Mouse (Mus musculus): ENCODE results near the gene Acly. TPM values are rescaled to one million over a fixed set of nuclear protein-coding genes. Genes with fewer than 3 reads are reported as not detected.
"Not testable (repeated sequence)": the region's sequence is repeated elsewhere in the genome, so short reads cannot be mapped to it uniquely, and the experiment has no call there.

The Acly gene
- total RNA-seq, 2 experiments from 2014 or later = 27.3 to 38.1 TPM

- intact Hi-C loops (cut with DNase I) = no loop called here
- DNase-seq = no peak
These were observed 20.3 kb upstream of the Acly start for GRCm38 (mm10) chr11:100548141-100548540.

GRCm38 (mm10) chr11:100546955-100547354 lies 19.2 kb upstream of the Acly start:
- intact Hi-C loops (cut with DNase I) = no loop called here

GRCm38 (mm10) chr11:100545746-100546085 lies 17.9 kb upstream of the Acly start:
- no peak for DNase-seq
- intact Hi-C loops (cut with DNase I) = no loop called here

More at GRCm38 (mm10) chr11:100546955-100547354, 19.2 kb upstream of the Acly start:
- no peak for DNase-seq

- intact Hi-C loops (cut with DNase I) = no loop called here
- DNase-seq = peak; percentile 82 to 86
These were observed 17.3 kb upstream of the Acly start, which contains the start of gene Ttc25 for GRCm38 (mm10) chr11:100544832-100545745. Gene Ttc25, plus strand, starts transcription at chr11:100545607.

- DNase-seq = no peak
- intact Hi-C loops (cut with DNase I) = no loop called here
These were observed 13.8 kb upstream of the Acly start for GRCm38 (mm10) chr11:100541577-100541976.

GRCm38 (mm10) chr11:100540966-100541365 lies 13.2 kb upstream of the Acly start:
- intact Hi-C loops (cut with DNase I) = no loop called here
- DNase-seq = no peak

GRCm38 (mm10) chr11:100536466-100536865 lies 8.7 kb upstream of the Acly start:
- intact Hi-C loops (cut with DNase I) = no loop called here
- DNase-seq = no peak

GRCm38 (mm10) chr11:100535996-100536395 lies 8.2 kb upstream of the Acly start:
- no peak for DNase-seq
- intact Hi-C loops (cut with DNase I) = no loop called here

GRCm38 (mm10) chr11:100534821-100535220 lies 7.0 kb upstream of the Acly start:
- intact Hi-C loops (cut with DNase I); DNase-seq: not testable (repeated sequence)

- intact Hi-C loops (cut with DNase I); DNase-seq: not testable (repeated sequence)
These were observed 6.6 kb upstream of the Acly start for GRCm38 (mm10) chr11:100534411-100534810.

- intact Hi-C loops (cut with DNase I) = no loop called here
- DNase-seq = no peak
These were observed 6.1 kb upstream of the Acly start for GRCm38 (mm10) chr11:100533871-100534270.

- DNase-seq = no peak
- intact Hi-C loops (cut with DNase I) = no loop called here
These were observed 770 bp upstream of the Acly start for GRCm38 (mm10) chr11:100528375-100529165.

- intact Hi-C loops (cut with DNase I) = no loop called here
- peak in 1 of 2 experiments; percentile 53 for DNase-seq
These were observed 738 bp downstream of the Acly start for GRCm38 (mm10) chr11:100527066-100527457.

- intact Hi-C loops (cut with DNase I) = no loop called here
- no peak for DNase-seq
These were observed 1.6 kb downstream of the Acly start for GRCm38 (mm10) chr11:100526052-100526816.

- no peak for DNase-seq
- intact Hi-C loops (cut with DNase I) = no loop called here
These were observed 2.7 kb downstream of the Acly start for GRCm38 (mm10) chr11:100524987-100525630.

- DNase-seq = peak in 1 of 2 experiments; percentile 28
- intact Hi-C loops (cut with DNase I) = no loop called here
These were observed 3.4 kb downstream of the Acly start for GRCm38 (mm10) chr11:100524358-100524757.

- intact Hi-C loops (cut with DNase I) = no loop called here
- DNase-seq = no peak
These were observed 7.0 kb downstream of the Acly start for GRCm38 (mm10) chr11:100520838-100521237.

- intact Hi-C loops (cut with DNase I) = no loop called here
- no peak for DNase-seq
These were observed 8.6 kb downstream of the Acly start for GRCm38 (mm10) chr11:100519188-100519587.

- no peak for DNase-seq
- intact Hi-C loops (cut with DNase I) = no loop called here
These were observed 9.6 kb downstream of the Acly start for GRCm38 (mm10) chr11:100518188-100518591.

GRCm38 (mm10) chr11:100516291-100516690 lies 11.5 kb downstream of the Acly start:
- intact Hi-C loops (cut with DNase I) = no loop called here
- DNase-seq = no peak

Data from heart, postnatal 36 days (tissue).